In genomic region chr16:48323602-48324345, GRCm38 (mm10) we compare ENCODE assay signal across 22 mouse cellular contexts. TPM values are rescaled to one million over a fixed set of nuclear protein-coding genes. Genes with fewer than 3 reads are reported as not detected.
DNase-seq lines count a peak whose midpoint lies in the region; ATAC-seq and TF ChIP-seq lines count a peak whose summit lies in the region.
"Had no signal": no experiment of that assay in that cellular context is flagged by ENCODE, and none has a peak within 500 bp of the region (broad histone marks: within the 10 kb centered on the region; RNA-seq: fewer than 3 reads in every experiment).

No protein-coding gene starts in this region.

- H3K4me3 ChIP-seq in forebrain, embryonic 16.5 days (replicated peaks; ENCODE audit: low read length), result no peak overlapping the region
- no peak overlapping the region for H3K4me3 ChIP-seq in forebrain, embryonic 14.5 days (ENCODE audit: low read depth, low read length)
- H3K4me3 ChIP-seq: embryonic facial prominence, embryonic 10.5 days; embryonic facial prominence, embryonic 12.5 days; forebrain, embryonic 12.5 days had no signal

- H3K4me2 ChIP-seq in forebrain, embryonic 16.5 days (ENCODE audit: low read length), result no peak overlapping the region
- no peak overlapping the region for H3K4me2 ChIP-seq in forebrain, embryonic 14.5 days (ENCODE audit: low read length)
- H3K4me2 ChIP-seq: embryonic facial prominence, embryonic 12.5 days; forebrain, embryonic 12.5 days had no signal

- intact Hi-C loops in heart, postnatal 10 days (cut with DNase I), result no loop called here

- H3K36me3 ChIP-seq in forebrain, embryonic 16.5 days (ENCODE audit: control insufficient read depth, insufficient read depth), result no peaks in the 10 kb centered on the region
- H3K36me3 ChIP-seq in forebrain, embryonic 14.5 days (ENCODE audit: control insufficient read depth, insufficient read depth, low read length), result no peaks in the 10 kb centered on the region
- H3K36me3 ChIP-seq: embryonic facial prominence, embryonic 10.5 days; embryonic facial prominence, embryonic 12.5 days; forebrain, embryonic 12.5 days had no signal

- H3K4me1 ChIP-seq in forebrain, embryonic 16.5 days (replicated peaks; ENCODE audit: control insufficient read depth, insufficient read depth, low read length), result no peaks in the 10 kb centered on the region
- no peaks in the 10 kb centered on the region for H3K4me1 ChIP-seq in forebrain, embryonic 14.5 days (ENCODE audit: control insufficient read depth, insufficient read depth, low read length)
- H3K4me1 ChIP-seq: embryonic facial prominence, embryonic 10.5 days; embryonic facial prominence, embryonic 12.5 days; forebrain, embryonic 12.5 days had no signal

- WGBS in forebrain, embryonic 16.5 days, result 85% methylated on average over 8 of the region's 8 CpGs
- WGBS in forebrain, embryonic 14.5 days, result 87% methylated on average over 8 of the region's 8 CpGs

- H3K27me3 ChIP-seq in forebrain, embryonic 16.5 days (replicated peaks; ENCODE audit: control insufficient read depth, insufficient read depth, low read length), result no peaks in the 10 kb centered on the region
- H3K27me3 ChIP-seq in forebrain, embryonic 14.5 days (replicated peaks; ENCODE audit: control insufficient read depth, insufficient read depth, low read length), result no peaks in the 10 kb centered on the region
- H3K27me3 ChIP-seq: embryonic facial prominence, embryonic 12.5 days; forebrain, embryonic 12.5 days had no signal

- H3K9me3 ChIP-seq in forebrain, embryonic 16.5 days (ENCODE audit: control insufficient read depth, low read length), result no peaks in the 10 kb centered on the region
- H3K9me3 ChIP-seq in forebrain, embryonic 14.5 days (replicated peaks; ENCODE audit: control insufficient read depth, low read length), result no peaks in the 10 kb centered on the region
- H3K9me3 ChIP-seq: embryonic facial prominence, embryonic 10.5 days; embryonic facial prominence, embryonic 12.5 days; forebrain, embryonic 12.5 days had no signal

- no peak for TF ChIP-seq CTCF in brain, embryonic 14.5 days (IDR thresholded peaks at IDR 0.05; ENCODE audit: borderline replicate concordance, extremely low read depth, insufficient read depth, insufficient read length)

- no peak overlapping the region for H3K9ac ChIP-seq in forebrain, embryonic 16.5 days (replicated peaks; ENCODE audit: low read depth, low read length)
- H3K9ac ChIP-seq in forebrain, embryonic 14.5 days (ENCODE audit: low read length), result no peak overlapping the region
- H3K9ac ChIP-seq: embryonic facial prominence, embryonic 12.5 days; forebrain, embryonic 12.5 days had no signal

- H3K27ac ChIP-seq in forebrain, embryonic 16.5 days (ENCODE audit: low read length), result no peak overlapping the region
- H3K27ac ChIP-seq in forebrain, embryonic 14.5 days (ENCODE audit: low read depth, low read length), result no peak overlapping the region
- H3K27ac ChIP-seq: embryonic facial prominence, embryonic 10.5 days; embryonic facial prominence, embryonic 12.5 days; forebrain, embryonic 12.5 days had no signal

- TF ChIP-seq POLR2A in brain, embryonic 14.5 days (IDR thresholded peaks at IDR 0.05; ENCODE audit: borderline replicate concordance, extremely low read depth, insufficient read depth, insufficient read length, poor library complexity, severe bottlenecking), result no peak

- peak; percentile 55 to 61 for DNase-seq in cerebellum, postnatal 14 days
- no peak for DNase-seq in cerebellum, adult 11-12 months
- no peak for DNase-seq in forebrain, embryonic 14.5 days (ENCODE audit: low spot score)
- peak; percentile 41 for DNase-seq in heart, adult 11 months
- no peak for DNase-seq in heart, postnatal 10 days
- peak; percentile 32 for DNase-seq in brain, embryonic 14.5 days (ENCODE audit: low read depth)
- no peak for DNase-seq in layer of hippocampus, adult 9-11 months
- DNase-seq: adrenal gland, adult 2 months; adrenal gland, postnatal 10 days; adrenal gland, postnatal 25 days; cerebellum, adult 11 months; cerebellum, adult 9-10 months had no signal

- peak; percentile 61; the same call in 1 of the 2 replicates for ATAC-seq in forebrain, embryonic 16.5 days
- no peak for ATAC-seq in forebrain, embryonic 14.5 days

RNA-seq across cellular contexts. Expression of gene Dppa2, which starts 20.1 kb away (rescaled TPM):
- polyA plus RNA-seq in forebrain, embryonic 16.5 days (2015; fragmentation: Nextera tagmentation; extraction: Ambion mirVana), result not detected in 2 replicates
- polyA plus RNA-seq in forebrain, embryonic 14.5 days (2014; fragmentation: Nextera tagmentation; extraction: Ambion mirVana), result not detected in 2 replicates
- not detected for total RNA-seq in heart, postnatal 10 days (2021)
- polyA plus RNA-seq in brain, embryonic 14.5 days (2012; rRNA removed), result 0.04 TPM in 1 of 2 replicates, not detected in the other
- total RNA-seq: adrenal gland, adult 2 months; adrenal gland, postnatal 10 days; adrenal gland, postnatal 25 days; adrenal gland, postnatal 4 days; gastrocnemius, adult 18-20 months; MEL had no signal
- polyA plus RNA-seq: adrenal gland, adult 2 months; cortical plate, adult 2 months; embryonic facial prominence, embryonic 10.5 days; embryonic facial prominence, embryonic 12.5 days; embryonic facial prominence, embryonic 14.5 days; forebrain, embryonic 12.5 days had no signal

RNA-seq across cellular contexts. Expression of gene Dppa4, which starts 40.2 kb away (rescaled TPM):
- not detected in 2 replicates for polyA plus RNA-seq in forebrain, embryonic 16.5 days (2015; fragmentation: Nextera tagmentation; extraction: Ambion mirVana)
- not detected in 2 replicates for polyA plus RNA-seq in forebrain, embryonic 14.5 days (2014; fragmentation: Nextera tagmentation; extraction: Ambion mirVana)
- total RNA-seq in heart, postnatal 10 days (2021), result not detected
- polyA plus RNA-seq in brain, embryonic 14.5 days (2012; rRNA removed), result not detected in 2 replicates
- total RNA-seq: adrenal gland, adult 2 months; adrenal gland, postnatal 10 days; adrenal gland, postnatal 25 days; adrenal gland, postnatal 4 days; gastrocnemius, adult 18-20 months; MEL had no signal
- polyA plus RNA-seq: adrenal gland, adult 2 months; cerebellum, adult 2 months; cortical plate, adult 2 months; embryonic facial prominence, embryonic 10.5 days; embryonic facial prominence, embryonic 12.5 days; embryonic facial prominence, embryonic 14.5 days; forebrain, embryonic 12.5 days had no signal

Comparison
In these comparisons a context has a peak if more than half of its experiments do, and no peak if none do; other contexts are left out.
1. DNase-seq: peak in cerebellum, postnatal 14 days (2 of 2), heart, adult 11 months (single experiment) and brain, embryonic 14.5 days (single experiment); none in cerebellum, adult 11-12 months (single experiment), forebrain, embryonic 14.5 days (single experiment), heart, postnatal 10 days (0 of 2) and layer of hippocampus, adult 9-11 months (single experiment).